Mouse (Mus musculus): ENCODE measurements around the gene Pcdh19. TPM values are rescaled to one million over a fixed set of nuclear protein-coding genes. Genes with fewer than 3 reads are reported as not detected.
A peak's percentile ranks its signal among the peaks of the same experiment; 100 is the strongest.

The Pcdh19 gene
- polyA plus RNA-seq, 1 experiment from 2014 or later: 1.9 TPM

DNA sequence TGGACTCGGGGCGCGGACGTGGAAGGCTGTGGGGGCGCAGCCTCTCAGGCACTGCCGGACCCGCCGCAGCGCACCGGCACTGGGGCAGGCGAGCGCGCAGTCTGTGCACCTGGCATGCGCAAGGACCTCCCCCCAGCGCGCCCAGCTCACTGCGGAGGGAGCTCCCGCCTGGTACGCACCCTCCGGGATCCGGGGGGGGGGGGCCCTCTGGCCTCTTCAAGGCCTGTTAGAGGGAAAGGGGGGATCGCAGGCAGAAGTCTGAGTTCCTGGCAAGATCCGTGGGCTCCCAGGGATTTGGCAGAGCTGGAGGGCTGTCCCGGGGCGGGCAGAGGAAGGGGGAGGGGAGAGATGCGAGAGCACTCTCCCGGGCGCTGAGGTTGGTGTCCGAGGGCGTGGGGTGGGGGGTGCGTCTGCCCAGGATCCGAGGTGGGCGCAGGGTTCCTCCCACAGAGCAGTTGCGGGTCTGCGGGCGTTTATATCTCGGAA, 1.1 kb downstream of the Pcdh19 start:
- TF ChIP-seq CTCF (IDR thresholded peaks at IDR 0.05; ENCODE audit: low read depth): no peak
- WGBS: 13% methylated on average over 28 of the region's 37 CpGs
- peak; percentile 15; the same call in 1 of the 2 replicates for ATAC-seq (ENCODE audit: insufficient read depth)
- Histone ChIP-seq H3K36me3 (ENCODE audit: insufficient read depth) (no peaks in the 10 kb centered on the region), H3K4me3 (ENCODE audit: low read depth, low read length) (peak overlapping the region; percentile 44), H3K27ac (ENCODE audit: low read depth) (no peak overlapping the region), H3K9me3 (ENCODE audit: low read depth, low read length) (no peaks in the 10 kb centered on the region), H3K9ac (no peak overlapping the region; the same call in 1 of the 2 replicates), H3K27me3 (ENCODE audit: insufficient read depth, low read length) (peaks cover 51% of the 10 kb centered on the region), H3K4me2 (peak overlapping the region; percentile 69), H3K4me1 (ENCODE audit: insufficient read depth) (no peaks in the 10 kb centered on the region)
- no peak for DNase-seq

DNA sequence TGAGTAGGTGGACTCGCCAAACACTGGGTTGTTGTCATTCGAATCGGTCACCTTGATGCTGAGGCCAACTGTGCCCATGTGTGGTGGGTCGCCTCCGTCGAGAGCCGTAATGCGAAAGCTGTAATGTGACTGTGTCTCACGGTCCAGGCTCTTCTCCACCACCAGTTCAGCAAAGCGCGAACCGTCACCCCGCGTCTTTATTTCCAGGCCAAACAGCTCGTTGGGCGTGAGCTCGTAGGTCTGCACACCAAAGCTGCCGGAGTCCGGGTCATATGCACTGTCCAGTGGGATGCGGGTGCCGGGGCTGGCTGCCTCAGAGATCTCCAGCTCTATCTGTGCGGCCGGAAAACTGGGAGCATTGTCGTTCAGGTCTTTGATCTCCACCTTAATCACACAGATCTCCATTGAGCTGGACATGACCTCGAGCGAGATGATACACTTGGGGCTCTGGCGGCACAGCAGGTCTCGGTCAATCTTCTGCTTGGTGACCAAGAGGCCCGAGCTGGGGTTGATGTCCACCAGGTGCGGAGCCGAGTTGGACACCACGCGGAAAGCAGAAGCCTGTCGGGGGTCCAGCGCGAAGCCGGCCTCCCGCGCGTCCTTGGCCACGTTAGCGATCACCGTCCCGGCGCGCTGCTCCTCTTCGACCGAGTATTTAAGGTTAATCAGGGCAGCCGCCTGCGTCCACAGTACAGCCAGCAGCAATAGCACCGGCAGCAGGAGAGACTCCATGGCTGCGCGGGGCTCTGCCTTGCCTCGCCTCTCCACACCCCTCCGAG, 2.1 kb downstream of the Pcdh19 start:
- peak overlapping the region; percentile 69 for H3K4me2 ChIP-seq
- H3K27me3 ChIP-seq (ENCODE audit: insufficient read depth, low read length): peaks cover 51% of the 10 kb centered on the region
- TF ChIP-seq CTCF (IDR thresholded peaks at IDR 0.05; ENCODE audit: low read depth): no peak
- no peaks in the 10 kb centered on the region for H3K4me1 ChIP-seq (ENCODE audit: insufficient read depth)
- 17% methylated on average over 55 of the region's 55 CpGs for WGBS
- ATAC-seq (ENCODE audit: insufficient read depth) (no peak), DNase-seq (no peak)
- no peaks in the 10 kb centered on the region for H3K36me3 ChIP-seq (ENCODE audit: insufficient read depth)
- H3K4me3 ChIP-seq (ENCODE audit: low read depth, low read length): peak overlapping the region; percentile 44
- H3K9me3 ChIP-seq (ENCODE audit: low read depth, low read length): no peaks in the 10 kb centered on the region
- no peak overlapping the region for H3K27ac ChIP-seq (ENCODE audit: low read depth)
- H3K9ac ChIP-seq: no peak overlapping the region

DNA sequence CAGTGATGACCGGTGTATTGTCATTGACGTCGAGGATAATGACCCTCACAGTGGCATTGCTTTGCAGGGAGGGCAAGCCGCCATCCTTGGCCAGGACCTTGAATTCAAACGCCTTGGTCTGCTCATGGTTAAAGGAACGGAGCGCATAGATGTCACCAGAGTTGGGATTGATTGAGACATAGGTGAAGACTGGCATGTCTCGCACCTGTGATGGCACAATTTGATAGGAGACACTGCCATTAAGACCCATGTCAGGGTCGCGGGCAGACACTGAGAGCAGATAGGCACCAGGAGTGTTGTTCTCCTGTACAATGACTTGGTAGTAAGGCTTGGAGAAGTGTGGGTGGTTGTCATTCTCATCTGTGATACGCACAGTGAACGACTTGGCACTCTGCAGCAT, 3.2 kb downstream of the Pcdh19 start:
- TF ChIP-seq CTCF (IDR thresholded peaks at IDR 0.05; ENCODE audit: low read depth): no peak
- whole genome bisulfite sequencing: 36% methylated on average over 12 of the region's 12 CpGs
- Histone ChIP-seq H3K27me3 (ENCODE audit: insufficient read depth, low read length) (peaks cover 43% of the 10 kb centered on the region), H3K4me2 (no peak overlapping the region), H3K4me3 (ENCODE audit: low read depth, low read length) (0 out of 2 replicates have a peak overlapping the region, but pooled peaks have one; percentile 44), H3K9ac (no peak overlapping the region), H3K27ac (ENCODE audit: low read depth) (no peak overlapping the region), H3K9me3 (ENCODE audit: low read depth, low read length) (no peaks in the 10 kb centered on the region), H3K36me3 (ENCODE audit: insufficient read depth) (no peaks in the 10 kb centered on the region), H3K4me1 (ENCODE audit: insufficient read depth) (no peaks in the 10 kb centered on the region)
- DNase-seq: no peak
- no peak for ATAC-seq (ENCODE audit: insufficient read depth)

DNA sequence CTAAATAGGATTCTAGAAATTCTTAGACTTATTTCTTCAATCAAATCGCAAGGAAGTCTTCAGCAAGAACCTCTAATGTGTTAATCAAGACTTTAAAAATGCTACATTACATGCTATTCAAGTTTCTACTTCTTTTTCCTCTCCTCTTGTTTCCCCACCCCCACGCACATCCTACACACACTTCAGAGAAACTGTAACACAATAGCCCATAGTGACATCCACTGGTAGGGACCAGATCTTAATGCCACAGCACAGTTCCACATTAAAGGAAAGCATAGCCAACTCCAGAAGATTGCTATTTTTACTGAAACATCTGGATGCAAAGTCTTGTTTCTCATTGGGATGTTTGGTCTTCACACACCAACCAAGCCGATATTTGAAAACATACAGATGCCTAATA, 4.8 kb downstream of the Pcdh19 start:
- DNase-seq (no peak), ATAC-seq (ENCODE audit: insufficient read depth) (no peak)
- no peaks in the 10 kb centered on the region for H3K4me1 ChIP-seq (ENCODE audit: insufficient read depth)
- no peak overlapping the region for H3K27ac ChIP-seq (ENCODE audit: low read depth)
- peaks cover 34% of the 10 kb centered on the region for H3K27me3 ChIP-seq (ENCODE audit: insufficient read depth, low read length)
- no peaks in the 10 kb centered on the region for H3K9me3 ChIP-seq (ENCODE audit: low read depth, low read length)
- H3K36me3 ChIP-seq (ENCODE audit: insufficient read depth): no peaks in the 10 kb centered on the region
- H3K9ac ChIP-seq: no peak overlapping the region
- H3K4me2 ChIP-seq: no peak overlapping the region
- no peak overlapping the region for H3K4me3 ChIP-seq (ENCODE audit: low read depth, low read length)
- WGBS: 46% methylated on average over 3 of the region's 3 CpGs
- no peak for TF ChIP-seq CTCF (IDR thresholded peaks at IDR 0.05; ENCODE audit: low read depth)

DNA sequence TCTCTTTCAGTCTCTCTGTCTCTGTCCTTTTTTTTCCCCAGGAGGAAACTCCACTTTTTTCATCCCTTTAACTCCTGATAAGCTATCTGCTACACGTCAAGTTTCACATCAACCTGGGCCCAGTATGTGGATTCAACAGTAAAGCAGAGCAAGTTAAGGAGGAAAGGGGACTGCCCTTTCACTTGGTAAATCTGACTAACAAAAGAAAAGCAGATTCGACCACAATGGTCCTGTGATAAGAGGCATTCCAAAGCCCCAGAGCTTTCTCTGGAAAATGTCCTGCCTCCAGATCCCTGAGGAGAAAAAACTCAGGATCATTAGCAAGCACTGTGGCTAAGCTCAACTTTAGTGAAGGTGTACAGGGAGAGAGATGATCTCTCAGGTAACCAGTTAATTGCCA, 13.7 kb downstream of the Pcdh19 start:
- ATAC-seq (ENCODE audit: insufficient read depth): no peak
- 12% methylated on average over 2 of the region's 2 CpGs for WGBS
- DNase-seq: no peak
- no peaks in the 10 kb centered on the region for H3K4me1 ChIP-seq (ENCODE audit: insufficient read depth)
- H3K9me3 ChIP-seq (ENCODE audit: low read depth, low read length): no peaks in the 10 kb centered on the region
- H3K27me3 ChIP-seq (ENCODE audit: insufficient read depth, low read length): no peaks in the 10 kb centered on the region
- H3K4me3 ChIP-seq (ENCODE audit: low read depth, low read length): no peak overlapping the region
- TF ChIP-seq CTCF (IDR thresholded peaks at IDR 0.05; ENCODE audit: low read depth): no peak
- H3K27ac ChIP-seq (ENCODE audit: low read depth): no peak overlapping the region
- H3K4me2 ChIP-seq: no peak overlapping the region
- H3K9ac ChIP-seq: no peak overlapping the region
- no peaks in the 10 kb centered on the region for H3K36me3 ChIP-seq (ENCODE audit: insufficient read depth)

DNA sequence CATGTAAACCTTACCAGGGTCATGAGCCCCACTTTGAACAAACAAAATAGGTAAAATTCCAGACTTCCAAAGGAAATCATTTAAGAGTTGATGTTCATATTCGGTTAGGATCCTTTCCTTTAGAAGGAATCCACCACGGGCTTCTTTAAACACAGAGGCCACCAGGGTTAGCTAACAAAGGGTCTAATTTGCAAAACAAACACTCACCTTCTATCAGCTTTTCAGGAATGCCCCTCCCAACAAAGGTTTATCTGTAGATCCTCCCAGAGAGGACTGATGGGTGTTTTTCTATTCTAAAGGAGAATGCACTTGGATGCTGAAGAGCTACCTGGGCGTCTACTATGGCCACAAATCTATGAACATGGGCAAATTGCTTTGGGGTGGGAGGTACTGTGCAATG, 15.0 kb downstream of the Pcdh19 start:
- TF ChIP-seq CTCF (IDR thresholded peaks at IDR 0.05; ENCODE audit: low read depth): no peak

DNA sequence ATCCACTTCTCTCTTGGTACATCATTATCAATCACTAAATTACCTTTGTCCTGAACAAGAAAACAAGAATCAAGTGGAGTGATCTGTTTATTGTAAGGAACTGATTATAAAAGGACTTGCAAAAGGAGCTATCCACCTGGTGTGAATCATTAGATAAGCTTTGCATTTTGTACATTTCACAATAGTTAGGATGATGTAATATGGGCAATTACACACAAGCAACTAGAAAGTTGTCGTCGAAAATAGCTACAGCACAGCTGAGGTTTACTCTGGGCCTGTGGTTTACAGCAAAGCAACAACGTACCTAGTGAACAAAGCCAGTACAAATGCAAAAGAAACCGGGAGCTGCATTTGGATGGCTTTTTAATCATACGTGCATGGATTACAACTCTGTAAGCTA, 28.7 kb downstream of the Pcdh19 start:
- no peak for ATAC-seq (ENCODE audit: insufficient read depth)
- TF ChIP-seq CTCF (IDR thresholded peaks at IDR 0.05; ENCODE audit: low read depth): no peak
- Histone ChIP-seq H3K36me3 (ENCODE audit: insufficient read depth) (no peaks in the 10 kb centered on the region), H3K27ac (ENCODE audit: low read depth) (no peak overlapping the region), H3K27me3 (ENCODE audit: insufficient read depth, low read length) (no peaks in the 10 kb centered on the region), H3K4me2 (no peak overlapping the region), H3K9ac (no peak overlapping the region), H3K9me3 (ENCODE audit: low read depth, low read length) (no peaks in the 10 kb centered on the region), H3K4me1 (ENCODE audit: insufficient read depth) (no peaks in the 10 kb centered on the region), H3K4me3 (ENCODE audit: low read depth, low read length) (no peak overlapping the region)
- WGBS: 71% methylated on average over 5 of the region's 5 CpGs
- no peak for DNase-seq

More for the DNA sequence above, 15.0 kb downstream of the Pcdh19 start:
- H3K4me2 ChIP-seq: no peak overlapping the region
- no peaks in the 10 kb centered on the region for H3K36me3 ChIP-seq (ENCODE audit: insufficient read depth)
- H3K4me3 ChIP-seq (ENCODE audit: low read depth, low read length): no peak overlapping the region
- no peaks in the 10 kb centered on the region for H3K4me1 ChIP-seq (ENCODE audit: insufficient read depth)
- 36% methylated on average over 3 of the region's 3 CpGs for WGBS
- no peaks in the 10 kb centered on the region for H3K9me3 ChIP-seq (ENCODE audit: low read depth, low read length)
- H3K27me3 ChIP-seq (ENCODE audit: insufficient read depth, low read length): no peaks in the 10 kb centered on the region
- H3K27ac ChIP-seq (ENCODE audit: low read depth): no peak overlapping the region
- DNase-seq (no peak), ATAC-seq (ENCODE audit: insufficient read depth) (no peak)
- H3K9ac ChIP-seq: no peak overlapping the region
